Mouse (Mus musculus) cerebellum, adult 8-10 months (tissue): ENCODE data around the gene Scn4b.

Source experiments
- DNase-seq: peaks from one replicate; pipeline ENCODE4 v3.0.0; 2022

Gene Scn4b

GRCm38 (mm10) chr9:45130119-45130518 lies 8.1 kb upstream of the Scn4b start:
- no peak for DNase-seq

GRCm38 (mm10) chr9:45133484-45134310 lies 4.5 kb upstream of the Scn4b start:
- peak; percentile 79 for DNase-seq

GRCm38 (mm10) chr9:45136442-45137169 lies 1.6 kb upstream of the Scn4b start:
- DNase-seq: no peak

GRCm38 (mm10) chr9:45139082-45139481 lies 887 bp downstream of the Scn4b start:
- DNase-seq: no peak

- DNase-seq: no peak
Observed at GRCm38 (mm10) chr9:45140945-45141344, 2.8 kb downstream of the Scn4b start.

- no peak for DNase-seq
Observed at GRCm38 (mm10) chr9:45142686-45143085, 4.5 kb downstream of the Scn4b start.

GRCm38 (mm10) chr9:45145533-45146266 lies 7.5 kb downstream of the Scn4b start:
- no peak for DNase-seq

GRCm38 (mm10) chr9:45146267-45146597 lies 8.0 kb downstream of the Scn4b start:
- peak; percentile 84 for DNase-seq

- DNase-seq: no peak
Observed at GRCm38 (mm10) chr9:45150933-45151332, 12.7 kb downstream of the Scn4b start.

GRCm38 (mm10) chr9:45153361-45153760 lies 15.2 kb downstream of the Scn4b start:
- DNase-seq: no peak

GRCm38 (mm10) chr9:45167903-45168302 lies 29.7 kb downstream of the Scn4b start:
- no peak for DNase-seq

- no peak for DNase-seq
Observed at GRCm38 (mm10) chr9:45170150-45170549, 32.0 kb downstream of the Scn4b start.

- DNase-seq: no peak
Observed at GRCm38 (mm10) chr9:45171073-45171610, 32.9 kb downstream of the Scn4b start.

- DNase-seq: no peak
Observed at GRCm38 (mm10) chr9:45173475-45173874, 35.3 kb downstream of the Scn4b start.

GRCm38 (mm10) chr9:45179282-45179681 lies 41.1 kb downstream of the Scn4b start:
- no peak for DNase-seq

GRCm38 (mm10) chr9:45181770-45182169 lies 43.6 kb downstream of the Scn4b start, which contains the start of gene BC049352:
Gene BC049352, plus strand, starts transcription at chr9:45182007.
- no peak for DNase-seq

- no peak for DNase-seq
Observed at GRCm38 (mm10) chr9:45182521-45182920, 44.3 kb downstream of the Scn4b start.

GRCm38 (mm10) chr9:45183266-45183665 lies 45.1 kb downstream of the Scn4b start:
- no peak for DNase-seq

- no peak for DNase-seq
Observed at GRCm38 (mm10) chr9:45185250-45185649, 47.1 kb downstream of the Scn4b start.

GRCm38 (mm10) chr9:45188570-45189563 lies 50.7 kb downstream of the Scn4b start:
- DNase-seq: no peak

GRCm38 (mm10) chr9:45189661-45190174 lies 51.5 kb downstream of the Scn4b start:
- no peak for DNase-seq

GRCm38 (mm10) chr9:45195468-45195867 lies 57.3 kb downstream of the Scn4b start:
- DNase-seq: no peak
